Mouse (Mus musculus) small intestine, adult 2 months (tissue): ENCODE measurements around the gene Olfr1396.

ENCODE experiments used
- CTCF ChIP-seq: fragments of 200-500 bp; IDR thresholded peaks from 2 replicates; pipeline ENCODE4 v1.5.1; 2012; ENCODE audit warnings: low read depth, mild to moderate bottlenecking, control low read depth, inconsistent platforms, low read length, moderate library complexity, mixed read lengths; ENCODE audit not compliant: insufficient replicate concordance, insufficient read length; ENCODE audit errors: extremely low read depth
- POLR2A ChIP-seq: fragments of 200-500 bp; IDR thresholded peaks from 2 replicates; pipeline ENCODE4 v1.6.1; 2012; ENCODE audit warnings: low read depth, mild to moderate bottlenecking, control low read depth, inconsistent platforms, low read length, moderate library complexity

GRCm38 (mm10) chr11:49114158-49114557 lies 516 bp downstream of the Olfr1396 start:
- TF ChIP-seq POLR2A (no peak), CTCF (no peak)
